25 mouse cellular contexts compared by ENCODE assay signal in the genomic region with DNA sequence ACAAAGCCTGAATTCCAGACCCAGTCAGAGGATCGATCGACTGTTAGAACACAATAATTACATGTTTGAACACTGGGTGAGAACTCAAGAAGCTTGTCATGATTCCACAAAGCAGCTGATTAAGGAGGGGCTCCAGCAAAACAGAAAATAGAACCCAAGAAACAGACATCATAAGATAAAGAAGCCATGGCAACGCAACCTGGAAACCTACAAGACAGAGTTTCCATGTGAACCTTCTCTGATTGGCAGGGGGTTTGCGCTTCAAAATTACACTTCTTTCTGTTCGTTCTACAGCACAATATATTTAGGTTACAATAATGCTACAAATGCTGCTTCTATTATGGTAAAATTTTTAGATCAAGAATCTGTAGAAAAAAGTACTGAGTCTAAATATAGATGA.
"Had no signal": no experiment of that assay in that cellular context is flagged by ENCODE, and none has a peak within 500 bp of the region (broad histone marks: within the 10 kb centered on the region; RNA-seq: fewer than 3 reads in every experiment).

No protein-coding gene starts in this region.

- H3K9ac ChIP-seq: heart, embryonic 13.5 days; heart, embryonic 15.5 days; hindbrain, embryonic 14.5 days; intestine, embryonic 15.5 days; limb, embryonic 12.5 days had no signal

- ATAC-seq: hindbrain, embryonic 16.5 days; inflammation-experienced regulatory T-cells, adult 6 months; intestine, embryonic 15.5 days; intestine, postnatal 0 days had no signal

- H3K36me3 ChIP-seq: heart, embryonic 13.5 days; heart, embryonic 15.5 days; intestine, embryonic 15.5 days; limb, embryonic 10.5 days; limb, embryonic 12.5 days had no signal

- DNase-seq: gastrocnemius, adult 2 months; gastrocnemius, postnatal 10 days; gastrocnemius, postnatal 25 days; heart, adult 2 months; heart, postnatal 14 days; heart, postnatal 4 days; kidney, adult 18-20 months; kidney, adult 8-10 months; kidney, postnatal 10 days; kidney, postnatal 25 days; kidney, postnatal 4 days; liver had no signal

- H3K4me3 ChIP-seq: gastrocnemius, adult 2 months; heart, adult 2 months; heart, embryonic 13.5 days; heart, embryonic 15.5 days; intestine, embryonic 15.5 days; layer of hippocampus, adult 2 months; left cerebral cortex, adult 2 months; limb, embryonic 10.5 days; limb, embryonic 12.5 days had no signal

- H3K27me3 ChIP-seq: heart, embryonic 13.5 days; heart, embryonic 15.5 days; intestine, embryonic 15.5 days; limb, embryonic 12.5 days had no signal

- H3K27ac ChIP-seq: gastrocnemius, adult 2 months; heart, adult 2 months; heart, embryonic 13.5 days; heart, embryonic 15.5 days; hindbrain, embryonic 14.5 days; intestine, embryonic 15.5 days; layer of hippocampus, adult 2 months; left cerebral cortex, adult 2 months; limb, embryonic 10.5 days had no signal

- H3K4me2 ChIP-seq: heart, embryonic 11.5 days; heart, embryonic 13.5 days; heart, embryonic 15.5 days; hindbrain, embryonic 14.5 days; intestine, embryonic 15.5 days; limb, embryonic 12.5 days; liver, embryonic 11.5 days had no signal

- H3K4me1 ChIP-seq: intestine, embryonic 15.5 days had no signal

- H3K9me3 ChIP-seq: heart, embryonic 13.5 days; heart, embryonic 15.5 days; intestine, embryonic 15.5 days; limb, embryonic 10.5 days; limb, embryonic 12.5 days had no signal
